Mouse (Mus musculus) left cerebral cortex, adult 8-10 months (tissue): Measurements from ENCODE around the gene Kiss1r. TPM values are rescaled to one million over a fixed set of nuclear protein-coding genes. Genes with fewer than 3 reads are reported as not detected.
"Not testable (repeated sequence)": the region's sequence is repeated elsewhere in the genome, so short reads cannot be mapped to it uniquely, and the experiment has no call there.

ENCODE experiments used
- DNase-seq, 2 experiments: peaks; one replicate each; pipeline ENCODE4 v3.0.0; 2022; ENCODE audit warnings: low spot score in 2 of 2
- total RNA-seq, 4 experiments: library from RNA; stranded (reverse); gene quantifications; 2 replicates each; pipeline ENCODE4 v1.2.4; 2022

The Kiss1r gene
- 1 to 10 TPM; 5.8 to 8.3 (median 6.4) TPM for total RNA-seq

GRCm38 (mm10) chr10:79916808-79917531 is at the start of gene Kiss1r:
Gene Kiss1r, plus strand, starts transcription at chr10:79916971.
- DNase-seq, result peak; percentile 70 to 74

GRCm38 (mm10) chr10:79871845-79872244 is 44.9 kb upstream of the Kiss1r start:
- DNase-seq, result no peak

GRCm38 (mm10) chr10:79872862-79873261 is 43.9 kb upstream of the Kiss1r start:
- DNase-seq, result no peak

GRCm38 (mm10) chr10:79873313-79873712 is 43.5 kb upstream of the Kiss1r start:
- no peak for DNase-seq

GRCm38 (mm10) chr10:79873715-79874289 is 43.0 kb upstream of the Kiss1r start:
- no peak for DNase-seq

GRCm38 (mm10) chr10:79874290-79874862 is 42.4 kb upstream of the Kiss1r start, which contains the start of the genes Prtn3 and Plppr3:
Gene Prtn3, plus strand, starts transcription at chr10:79874476.
Gene Plppr3, minus strand, starts transcription at chr10:79874634.
- DNase-seq, result no peak

GRCm38 (mm10) chr10:79877174-79877573 is 39.6 kb upstream of the Kiss1r start:
- no peak for DNase-seq

GRCm38 (mm10) chr10:79877757-79878156 is 39.0 kb upstream of the Kiss1r start:
- DNase-seq, result no peak

GRCm38 (mm10) chr10:79879527-79879926 is 37.2 kb upstream of the Kiss1r start:
- DNase-seq, result no peak

- DNase-seq, result no peak
Observed at GRCm38 (mm10) chr10:79880721-79881120, 36.0 kb upstream of the Kiss1r start.

GRCm38 (mm10) chr10:79881981-79882380 is 34.8 kb upstream of the Kiss1r start:
- DNase-seq, result no peak

GRCm38 (mm10) chr10:79883297-79884084 is 33.3 kb upstream of the Kiss1r start:
- DNase-seq, result peak in 1 of 2 experiments; percentile 68

- no peak for DNase-seq
Observed at GRCm38 (mm10) chr10:79884446-79884845, 32.3 kb upstream of the Kiss1r start.

- not testable (repeated sequence) for DNase-seq
Observed at GRCm38 (mm10) chr10:79884938-79885337, 31.8 kb upstream of the Kiss1r start.

GRCm38 (mm10) chr10:79886054-79886453 is 30.7 kb upstream of the Kiss1r start, which contains the start of gene Elane:
Gene Elane, plus strand, starts transcription at chr10:79886247.
- DNase-seq, result no peak

- DNase-seq, result no peak
Observed at GRCm38 (mm10) chr10:79886611-79887010, 30.2 kb upstream of the Kiss1r start.

GRCm38 (mm10) chr10:79889386-79889785 is 27.4 kb upstream of the Kiss1r start:
- no peak for DNase-seq

GRCm38 (mm10) chr10:79890670-79891069 is 26.1 kb upstream of the Kiss1r start, which contains the start of gene Cfd:
Gene Cfd, plus strand, starts transcription at chr10:79890853.
- DNase-seq, result no peak

- DNase-seq, result peak; percentile 58 to 72
Observed at GRCm38 (mm10) chr10:79892451-79893118, 24.2 kb upstream of the Kiss1r start.

GRCm38 (mm10) chr10:79896306-79896705 is 20.5 kb upstream of the Kiss1r start:
- DNase-seq, result no peak

GRCm38 (mm10) chr10:79896814-79897213 is 20.0 kb upstream of the Kiss1r start:
- no peak for DNase-seq
